Mouse (Mus musculus) cortical plate, adult 2 months (tissue): Measurements from ENCODE around the gene Mrgprg. TPM values are rescaled to one million over a fixed set of nuclear protein-coding genes. Genes with fewer than 3 reads are reported as not detected.

Experiments used
- H3K27ac ChIP-seq: fragments of 200-500 bp; 2 replicates; pipeline ENCODE4 v1.5.1; 2012; ENCODE audit warnings: low read length, control low read depth, inconsistent platforms; ENCODE audit not compliant: insufficient read depth
- H3K4me1 ChIP-seq: fragments of 200-500 bp; 2 replicates; pipeline ENCODE4 v1.6.1; 2011; ENCODE audit warnings: low read length; ENCODE audit not compliant: control insufficient read depth, insufficient read depth
- H3K4me3 ChIP-seq: fragments of 200-500 bp; 2 replicates; pipeline ENCODE4 v1.5.1; 2011; ENCODE audit warnings: mild to moderate bottlenecking, low read length, control low read depth; ENCODE audit not compliant: insufficient read depth
- CTCF ChIP-seq: fragments of 200-500 bp; IDR thresholded peaks from 2 replicates; pipeline ENCODE4 v1.5.1; 2011; ENCODE audit warnings: mild to moderate bottlenecking, control low read depth, low read length; ENCODE audit not compliant: insufficient read depth; ENCODE audit errors: extremely low read depth
- POLR2A ChIP-seq: fragments of 200-500 bp; IDR thresholded peaks from 2 replicates; pipeline ENCODE4 v1.6.1; 2011; ENCODE audit warnings: mild to moderate bottlenecking, low read length, control low read depth; ENCODE audit not compliant: insufficient read depth; ENCODE audit errors: extremely low read depth
- polyA plus RNA-seq: library from polyadenylated mRNA; depleted of rRNA; stranded (reverse); fragments of >200 nt; gene quantifications from 2 replicates; pipeline ENCODE4 v1.2.3, GENCODE M21; 2012

Gene Mrgprg
- polyA plus RNA-seq, 1 experiment, result not detected

DNA sequence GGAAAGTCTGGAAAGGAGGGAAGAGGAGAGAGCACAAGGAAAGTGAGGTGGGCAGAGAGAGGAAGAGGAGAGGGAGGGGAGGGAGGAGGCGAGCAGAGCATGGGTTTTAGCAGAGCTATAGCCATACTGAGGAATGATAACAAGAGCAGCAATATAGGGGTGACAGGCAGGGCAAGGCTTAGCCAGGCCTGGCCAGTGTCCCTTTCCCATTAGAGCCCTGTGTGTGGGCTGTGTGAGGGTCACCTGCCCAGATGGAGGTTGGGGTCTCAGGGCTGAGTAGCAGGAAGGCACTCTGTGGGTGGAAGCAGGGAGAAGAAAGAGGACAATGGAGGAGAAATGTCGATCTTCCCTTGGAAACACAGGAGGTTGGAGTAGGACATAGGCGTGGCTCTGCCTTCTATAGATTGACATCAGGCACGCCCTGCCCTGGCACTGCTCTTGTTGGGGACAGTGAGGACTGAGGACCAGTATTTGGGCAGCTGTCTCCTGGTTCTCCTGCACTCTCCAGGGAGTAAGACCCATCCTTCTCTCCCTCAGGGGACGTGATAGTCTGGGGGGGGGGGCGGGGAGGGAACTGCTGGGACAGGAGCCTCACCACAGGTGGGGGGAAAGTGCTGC is 16.7 kb upstream of the Mrgprg start:
- H3K4me3 ChIP-seq, result peak overlapping the region; percentile 52
- H3K27ac ChIP-seq, result no peak overlapping the region
- TF ChIP-seq POLR2A (no peak), CTCF (no peak)
- H3K4me1 ChIP-seq, result peaks cover 4% of the 10 kb centered on the region; the same call in 1 of the 2 replicates

DNA sequence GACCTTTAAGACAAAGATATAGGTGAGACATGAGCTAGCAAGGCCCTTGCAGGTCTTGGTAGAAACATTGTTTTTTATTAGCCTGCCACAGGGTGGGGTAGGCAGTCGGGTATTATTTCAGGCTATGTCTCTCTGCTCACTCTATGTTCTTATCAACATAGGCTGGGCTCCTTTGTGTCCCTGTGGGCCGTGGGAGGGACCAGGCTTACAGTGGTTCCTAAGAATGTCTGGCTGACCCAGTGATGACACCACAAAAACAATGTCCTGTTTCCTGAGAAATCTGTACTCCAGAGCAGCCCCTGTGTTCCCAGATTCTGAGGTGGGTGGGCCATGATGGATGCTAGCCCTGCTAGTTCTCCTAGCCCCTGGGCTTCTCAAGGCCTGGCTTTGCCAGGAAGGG is 10.6 kb upstream of the Mrgprg start:
- H3K27ac ChIP-seq, result no peak overlapping the region
- TF ChIP-seq CTCF, result no peak
- TF ChIP-seq POLR2A, result no peak
- no peak overlapping the region for H3K4me3 ChIP-seq
- no peaks in the 10 kb centered on the region for H3K4me1 ChIP-seq

DNA sequence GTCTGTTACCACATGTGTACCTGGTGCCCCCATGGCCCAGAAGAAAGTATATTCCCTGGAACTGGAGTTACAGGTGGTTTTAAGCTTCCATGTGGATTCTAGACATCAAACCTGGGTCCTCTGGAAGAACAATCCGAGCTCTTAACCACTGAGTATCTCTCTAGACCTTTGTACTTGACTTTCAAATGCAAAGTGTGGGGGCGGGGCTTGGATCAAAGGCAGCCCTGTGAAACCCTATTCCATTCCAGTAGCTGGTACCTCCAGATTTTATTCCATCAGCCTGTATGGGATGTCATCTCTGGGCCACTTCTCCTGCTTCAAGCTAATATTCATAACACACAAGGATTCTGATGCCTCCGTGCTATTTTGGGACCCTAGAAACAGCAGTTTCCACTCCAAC is 9.3 kb upstream of the Mrgprg start:
- TF ChIP-seq CTCF (no peak), POLR2A (no peak)

DNA sequence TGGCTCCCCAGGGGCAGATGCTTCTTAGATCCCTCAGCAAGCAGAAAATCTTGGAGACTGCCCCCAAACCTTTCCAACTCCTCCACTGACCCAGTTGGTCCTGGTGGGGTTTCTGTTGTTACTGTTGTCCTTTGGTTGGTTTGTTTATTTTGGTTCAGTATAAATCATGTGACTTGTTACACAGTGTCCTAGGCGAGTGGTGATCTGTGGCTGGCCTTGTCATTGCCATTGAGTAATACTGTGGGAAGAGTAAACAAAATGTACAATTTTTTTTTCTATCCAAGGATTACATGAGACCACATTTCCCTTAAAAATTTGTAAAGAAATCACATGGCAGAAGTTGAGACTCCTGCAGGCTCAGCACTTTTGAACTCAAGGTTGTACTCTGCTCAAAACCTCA is 2.7 kb upstream of the Mrgprg start:
- no peak overlapping the region for H3K4me3 ChIP-seq
- no peaks in the 10 kb centered on the region for H3K4me1 ChIP-seq
- H3K27ac ChIP-seq, result no peak overlapping the region
- no peak for TF ChIP-seq POLR2A

More for the DNA sequence above, 9.3 kb upstream of the Mrgprg start:
- H3K4me3 ChIP-seq, result no peak overlapping the region
- no peaks in the 10 kb centered on the region for H3K4me1 ChIP-seq
- H3K27ac ChIP-seq, result no peak overlapping the region

DNA sequence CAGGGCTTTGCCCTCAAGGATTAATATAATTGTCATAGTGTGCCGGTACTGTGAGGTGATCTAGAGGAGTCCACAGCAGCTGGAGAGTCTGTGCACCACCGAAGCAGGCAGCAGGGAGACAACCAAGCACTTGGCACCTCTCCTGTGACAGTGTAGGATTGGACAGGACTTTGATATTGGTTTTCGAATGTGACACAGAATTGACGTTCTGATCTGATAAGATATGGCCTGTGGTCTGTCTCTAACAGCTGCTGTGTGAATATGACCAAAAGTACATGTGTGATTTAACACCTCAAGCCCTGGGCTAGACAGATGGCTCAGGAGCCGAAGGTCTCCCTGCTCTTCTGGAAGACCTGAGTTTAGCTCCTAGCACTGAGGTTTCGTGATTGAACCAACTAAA is 1.5 kb upstream of the Mrgprg start:
- Histone ChIP-seq H3K4me3 (no peak overlapping the region), H3K27ac (no peak overlapping the region), H3K4me1 (no peaks in the 10 kb centered on the region)
- TF ChIP-seq POLR2A (no peak), CTCF (no peak)

DNA sequence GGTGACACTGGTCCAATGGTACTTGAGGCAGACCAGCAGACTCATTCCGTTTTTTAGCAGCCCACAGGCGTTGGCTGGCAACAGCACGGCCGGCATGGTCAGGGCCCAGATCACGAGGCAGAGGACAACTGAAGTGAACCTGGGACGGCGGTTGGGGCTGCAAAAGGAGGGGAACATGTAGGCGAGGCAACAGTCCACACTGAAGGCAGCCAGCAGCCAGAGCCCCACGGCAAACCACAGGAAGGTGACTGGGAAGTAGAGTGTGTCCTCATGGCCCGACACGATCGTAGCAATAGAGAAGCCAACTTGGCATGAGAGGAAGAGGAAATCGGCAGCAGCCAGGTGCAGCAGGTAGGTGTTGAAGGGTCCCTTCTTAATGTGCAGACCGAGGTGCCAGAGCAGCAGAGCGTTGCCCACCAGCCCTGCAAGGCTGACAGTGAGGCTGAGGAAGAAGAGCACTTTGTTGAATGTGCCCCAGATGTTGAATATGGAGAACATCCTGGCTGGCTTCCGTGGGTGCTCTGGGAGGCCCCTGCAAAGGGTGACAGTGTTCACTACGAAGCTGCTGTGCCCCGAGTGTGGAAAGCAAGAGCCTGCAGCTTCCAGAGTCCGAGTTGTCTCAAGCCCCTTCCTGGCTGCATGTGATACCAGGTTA is 1.8 kb downstream of the Mrgprg start:
- H3K4me1 ChIP-seq, result no peaks in the 10 kb centered on the region
- no peak overlapping the region for H3K4me3 ChIP-seq
- no peak overlapping the region for H3K27ac ChIP-seq
- TF ChIP-seq POLR2A, result no peak
- no peak for TF ChIP-seq CTCF

DNA sequence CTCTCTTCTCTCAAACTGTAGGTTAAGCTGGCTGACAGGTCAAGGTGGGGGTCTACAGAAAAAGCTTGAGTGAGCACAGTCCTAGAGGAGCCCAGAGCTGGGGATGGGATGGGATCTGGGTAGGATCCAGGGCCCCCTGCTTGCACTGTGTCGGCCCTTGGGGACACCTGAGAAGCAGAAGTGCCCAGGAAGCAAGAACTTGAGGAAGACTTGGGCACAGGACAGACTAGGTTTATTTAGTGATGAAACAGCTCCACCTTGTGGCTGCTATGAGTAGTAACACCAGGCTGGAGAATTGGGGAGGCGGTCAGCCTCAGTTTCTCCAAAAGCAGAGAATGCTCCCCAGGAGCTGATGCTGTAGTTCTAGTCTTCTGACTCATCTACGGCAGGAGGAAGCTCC is 3.0 kb downstream of the Mrgprg start:
- no peak overlapping the region for H3K27ac ChIP-seq
- no peak overlapping the region for H3K4me3 ChIP-seq
- peak; percentile 83 for TF ChIP-seq CTCF
- TF ChIP-seq POLR2A, result no peak
- no peaks in the 10 kb centered on the region for H3K4me1 ChIP-seq

DNA sequence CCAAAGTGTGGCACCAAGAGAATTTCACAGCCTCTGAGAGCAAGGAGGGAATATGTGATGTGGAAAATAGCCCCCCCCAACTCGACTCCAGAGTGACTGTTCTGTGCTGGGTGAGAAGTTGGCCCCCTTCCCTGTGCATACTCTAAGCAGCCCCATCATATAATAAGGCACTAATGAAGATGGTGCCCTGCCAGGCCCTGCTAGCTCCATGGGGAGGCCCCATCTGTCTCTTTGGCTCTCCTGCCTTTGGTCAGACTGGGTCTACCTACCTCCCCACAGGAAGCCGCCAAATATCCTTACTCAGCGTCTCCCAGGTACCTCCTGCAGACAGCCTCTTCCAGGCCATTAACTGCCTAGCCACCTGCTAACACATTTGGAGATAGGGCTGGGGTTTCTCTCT is 7.8 kb downstream of the Mrgprg start:
- Histone ChIP-seq H3K4me3 (no peak overlapping the region), H3K27ac (no peak overlapping the region), H3K4me1 (no peaks in the 10 kb centered on the region)
- TF ChIP-seq CTCF (no peak), POLR2A (no peak)

DNA sequence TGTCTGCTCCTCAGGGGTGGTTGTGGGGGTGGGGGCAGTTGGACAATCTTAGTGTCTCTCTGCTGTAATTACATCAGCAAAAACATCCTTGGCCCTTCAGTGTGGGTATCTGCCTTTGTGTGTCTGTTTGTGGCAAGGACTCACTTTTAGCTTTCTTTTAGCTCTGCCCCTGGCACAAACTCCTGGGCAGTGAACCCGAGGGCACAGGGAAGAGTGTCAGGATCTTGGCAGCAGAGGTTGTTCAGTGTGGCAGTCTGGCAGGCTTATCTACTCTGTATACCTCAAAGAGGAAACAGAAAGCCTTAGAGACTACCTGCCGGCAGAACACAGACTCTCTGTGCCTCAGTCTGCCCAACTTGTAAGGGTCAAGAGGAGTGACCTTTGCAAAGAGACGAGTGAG is 9.1 kb downstream of the Mrgprg start:
- Histone ChIP-seq H3K27ac (no peak overlapping the region), H3K4me1 (no peaks in the 10 kb centered on the region), H3K4me3 (no peak overlapping the region)
- no peak for TF ChIP-seq CTCF
- no peak for TF ChIP-seq POLR2A

DNA sequence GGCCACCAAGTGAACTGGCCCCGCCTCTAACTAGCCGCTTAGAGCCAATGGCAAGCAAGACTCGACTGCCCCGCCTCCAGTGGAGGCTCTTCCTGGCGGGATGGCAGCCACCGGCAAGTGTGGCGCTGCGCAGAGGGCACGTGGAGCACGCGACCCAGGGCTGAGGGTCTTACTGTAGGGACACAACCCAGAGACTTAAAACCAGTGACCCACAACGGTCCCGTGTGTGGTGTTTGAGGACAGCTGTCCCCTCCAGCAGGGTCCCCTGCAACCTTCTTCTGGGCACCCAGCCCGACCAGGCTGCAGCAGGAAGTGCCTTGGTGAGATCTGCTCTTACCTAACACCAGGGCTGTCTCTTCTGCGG is 9.8 kb downstream of the Mrgprg start:
- Histone ChIP-seq H3K27ac (no peak overlapping the region), H3K4me1 (no peaks in the 10 kb centered on the region), H3K4me3 (peak overlapping the region; percentile 25; the same call in 1 of the 2 replicates)
- TF ChIP-seq CTCF (no peak), POLR2A (no peak)
